ENCODE assay signal across 8 mouse cellular contexts in the genomic region with DNA sequence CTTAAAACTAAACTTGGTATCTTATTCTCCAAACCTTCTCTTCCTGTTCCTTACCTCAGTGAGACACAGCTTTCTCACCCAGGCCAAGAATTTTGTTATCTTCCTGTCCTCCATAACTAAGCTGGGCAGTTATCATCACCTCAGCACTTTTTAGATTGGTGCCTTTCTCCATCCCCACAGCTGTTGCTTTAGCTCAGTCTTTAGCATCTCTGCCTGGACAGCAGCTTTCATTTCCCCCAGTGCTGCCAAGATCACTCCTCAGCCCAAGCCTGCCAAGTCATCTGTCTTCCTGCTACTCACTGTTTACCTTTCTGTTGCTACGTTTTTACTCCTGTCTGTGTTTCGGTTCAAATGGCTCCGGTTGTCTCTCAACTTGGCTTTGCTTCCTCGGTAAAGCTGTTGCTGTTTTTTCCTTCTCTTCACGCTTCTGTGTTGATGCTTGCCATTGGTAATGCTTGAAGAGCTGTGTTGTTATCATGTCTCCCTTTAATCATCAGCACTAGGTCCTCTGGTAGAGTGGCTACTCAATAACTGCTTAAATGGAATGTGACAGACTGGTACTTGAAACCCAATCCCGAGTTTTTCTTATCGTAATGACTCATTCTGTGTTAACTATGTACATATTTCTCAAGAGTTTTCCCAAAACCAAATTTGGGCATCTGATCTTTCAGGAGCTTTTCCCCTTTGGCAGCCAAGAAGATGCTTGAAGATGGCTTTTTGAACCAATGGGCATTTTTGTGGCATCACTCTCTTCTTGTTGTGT. TPM values are rescaled to one million over a fixed set of nuclear protein-coding genes. Genes with fewer than 3 reads are reported as not detected.
DNase-seq lines count a peak whose midpoint lies in the region; ATAC-seq and TF ChIP-seq lines count a peak whose summit lies in the region.

No protein-coding gene starts in this region.

- H3K27ac ChIP-seq in forebrain, embryonic 14.5 days (ENCODE audit: low read depth, low read length): peak overlapping the region; percentile 70; the same call in 1 of the 2 replicates
- H3K27ac ChIP-seq in intestine, embryonic 16.5 days (ENCODE audit: low read length): no peak overlapping the region
- H3K27ac ChIP-seq in stomach, postnatal 0 days (replicated peaks): 0 out of 2 replicates have a peak overlapping the region, but pooled peaks have one; percentile 1

- H3K4me1 ChIP-seq in forebrain, embryonic 14.5 days (ENCODE audit: control insufficient read depth, insufficient read depth, low read length): peaks cover 17% of the 10 kb centered on the region
- peaks cover 17% of the 10 kb centered on the region for H3K4me1 ChIP-seq in intestine, embryonic 16.5 days (ENCODE audit: control insufficient read depth, insufficient read depth, low read length)
- H3K4me1 ChIP-seq in stomach, postnatal 0 days (replicated peaks; ENCODE audit: control insufficient read depth, insufficient read depth): peaks cover 2% of the 10 kb centered on the region; the same call in 1 of the 2 replicates

- H3K27me3 ChIP-seq in forebrain, embryonic 14.5 days (replicated peaks; ENCODE audit: control insufficient read depth, insufficient read depth, low read length): no peaks in the 10 kb centered on the region
- H3K27me3 ChIP-seq in intestine, embryonic 16.5 days (replicated peaks; ENCODE audit: control insufficient read depth, insufficient read depth, low read length): no peaks in the 10 kb centered on the region
- no peaks in the 10 kb centered on the region for H3K27me3 ChIP-seq in stomach, postnatal 0 days (ENCODE audit: control insufficient read depth, insufficient read depth, low read length)

- no peak overlapping the region for H3K4me2 ChIP-seq in forebrain, embryonic 14.5 days (ENCODE audit: low read length)
- H3K4me2 ChIP-seq in intestine, embryonic 16.5 days (ENCODE audit: low read depth, low read length): no peak overlapping the region
- H3K4me2 ChIP-seq in stomach, postnatal 0 days (replicated peaks; ENCODE audit: low read depth): peak overlapping the region; percentile 23

- WGBS in forebrain, embryonic 14.5 days: 51% methylated on average over 7 of the region's 7 CpGs
- WGBS in intestine, embryonic 16.5 days: 21% methylated on average over 7 of the region's 7 CpGs
- 12% methylated on average over 7 of the region's 7 CpGs for WGBS in stomach, postnatal 0 days

- TF ChIP-seq EP300 in stomach, postnatal 0 days (optimal IDR thresholded peaks at IDR 0.05): no peak

- H3K9ac ChIP-seq in forebrain, embryonic 14.5 days (ENCODE audit: low read length): no peak overlapping the region
- H3K9ac ChIP-seq in intestine, embryonic 16.5 days (ENCODE audit: low read depth, low read length): no peak overlapping the region
- H3K9ac ChIP-seq in stomach, postnatal 0 days (ENCODE audit: low read length): no peak overlapping the region

- TF ChIP-seq CTCF in stomach, postnatal 0 days (IDR thresholded peaks at IDR 0.05; ENCODE audit: low read depth): no peak

- H3K36me3 ChIP-seq in forebrain, embryonic 14.5 days (ENCODE audit: control insufficient read depth, insufficient read depth, low read length): no peaks in the 10 kb centered on the region
- H3K36me3 ChIP-seq in intestine, embryonic 16.5 days (ENCODE audit: control insufficient read depth, insufficient read depth, low read length): no peaks in the 10 kb centered on the region
- H3K36me3 ChIP-seq in stomach, postnatal 0 days (ENCODE audit: control insufficient read depth, insufficient read depth, low read length): no peaks in the 10 kb centered on the region

- H3K9me3 ChIP-seq in forebrain, embryonic 14.5 days (replicated peaks; ENCODE audit: control insufficient read depth, low read length): no peaks in the 10 kb centered on the region
- no peaks in the 10 kb centered on the region for H3K9me3 ChIP-seq in intestine, embryonic 16.5 days (ENCODE audit: control insufficient read depth, low read length)
- no peaks in the 10 kb centered on the region for H3K9me3 ChIP-seq in stomach, postnatal 0 days (ENCODE audit: control insufficient read depth, low read length)

- peak; percentile 15 for DNase-seq in layer of hippocampus, adult 9-11 months
- no peak for DNase-seq in layer of hippocampus, postnatal 10 days (ENCODE audit: low spot score in 2 of 2)
- peak; percentile 53 for DNase-seq in adipocyte (ENCODE audit: low spot score)
- peak; percentile 68 for DNase-seq in forebrain, embryonic 14.5 days (ENCODE audit: low spot score)
- peak; percentile 44 for DNase-seq in stomach, postnatal 0 days (ENCODE audit: low spot score)
- no peak for DNase-seq in left cerebral cortex, adult 8-10 months (ENCODE audit: low spot score in 2 of 2)

- peak; percentile 66 for ATAC-seq in forebrain, embryonic 14.5 days
- 0 out of 2 replicates have a peak, but pooled peaks have one; percentile 33 for ATAC-seq in intestine, embryonic 16.5 days
- ATAC-seq in stomach, postnatal 0 days (ENCODE audit: low FRiP score, low TSS enrichment): peak; percentile 45; the same call in 1 of the 2 replicates
- no peak for ATAC-seq in monocyte, adult 5-6 weeks (replicated peaks; ENCODE audit: insufficient number of reproducible peaks, low FRiP score, low TSS enrichment, poor library complexity, severe bottlenecking)

- no peak overlapping the region for H3K4me3 ChIP-seq in forebrain, embryonic 14.5 days (ENCODE audit: low read depth, low read length)
- H3K4me3 ChIP-seq in intestine, embryonic 16.5 days (ENCODE audit: low read length): no peak overlapping the region
- no peak overlapping the region for H3K4me3 ChIP-seq in stomach, postnatal 0 days (ENCODE audit: low read depth, low read length)

RNA-seq across cellular contexts. Expression of gene Fam168a, which starts 26.8 kb away (rescaled TPM):
- total RNA-seq in layer of hippocampus, postnatal 10 days (2021): 100 to 1,000 TPM; 228 to 260 TPM
- polyA plus RNA-seq in forebrain, embryonic 14.5 days (2014; fragmentation: Nextera tagmentation; extraction: Ambion mirVana): 86.6 and 103 TPM in 2 replicates
- polyA plus RNA-seq in intestine, embryonic 16.5 days (2015; fragmentation: Nextera tagmentation; extraction: Ambion mirVana): 21.2 and 24.9 TPM in 2 replicates
- 15.5 and 17.4 TPM in 2 replicates for polyA plus RNA-seq in stomach, postnatal 0 days (2015; fragmentation: Nextera tagmentation; extraction: Ambion mirVana)
- total RNA-seq in left cerebral cortex, adult 8-10 months (2022): 100 to 1,000 TPM; 212 to 237 (median 224) TPM
- total RNA-seq in monocyte, adult 5-6 weeks (2017): 19.8 to 44.1 TPM (median 20.5 TPM) in 3 replicates

Comparison
In these comparisons a context has a peak if more than half of its experiments do, and no peak if none do; other contexts are left out.
1. DNase-seq: peak in layer of hippocampus, adult 9-11 months (single experiment), adipocyte (single experiment), forebrain, embryonic 14.5 days (single experiment) and stomach, postnatal 0 days (single experiment); none in layer of hippocampus, postnatal 10 days (0 of 2) and left cerebral cortex, adult 8-10 months (0 of 2).